Mouse (Mus musculus): ENCODE results near the gene Mfap1b.

DNA sequence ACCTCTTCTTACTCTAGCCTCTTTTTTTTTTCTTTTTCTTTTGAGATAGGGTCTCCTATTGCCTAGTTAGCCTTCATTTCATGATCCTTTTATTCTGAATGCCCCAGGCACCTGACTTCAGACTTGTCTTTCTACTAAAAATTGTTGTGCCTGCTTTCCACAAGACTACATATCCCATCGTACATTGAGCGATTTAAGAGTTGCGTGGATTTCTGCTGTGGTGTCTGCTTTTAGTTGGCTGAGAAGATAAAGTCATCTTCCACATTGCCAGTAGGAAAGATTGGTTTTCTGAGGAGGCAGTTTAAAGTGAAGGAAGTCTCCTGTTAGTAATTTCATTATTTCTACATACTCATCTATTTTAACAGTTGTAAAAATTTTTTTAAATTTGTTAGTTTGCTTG is 58.3 kb downstream of the Mfap1b start:
- TF ChIP-seq CTCF (IDR thresholded peaks at IDR 0.05; ENCODE audit: low read depth, low read length) (no peak), POLR2A (IDR thresholded peaks at IDR 0.05; ENCODE audit: borderline replicate concordance, low read depth, low read length) (no peak)

Measured in bone marrow macrophage, adult 2 months (primary cell).